ENCODE assay signal across 8 mouse cellular contexts in genomic region chr3:142394000-142394411, GRCm38 (mm10). TPM values are rescaled to one million over a fixed set of nuclear protein-coding genes. Genes with fewer than 3 reads are reported as not detected.
DNase-seq lines count a peak whose midpoint lies in the region; ATAC-seq and TF ChIP-seq lines count a peak whose summit lies in the region.

No protein-coding gene starts in this region.

- intact Hi-C loops in left cerebral cortex, postnatal 14 days (cut with DNase I), result loop anchor here (5.0 kb wide), 1 partner anchor 82 kb away; no protein-coding TSS in a partner anchor

- H3K27ac ChIP-seq in kidney, adult 2 months (ENCODE audit: insufficient read depth, low read depth, low read length), result peak overlapping the region; percentile 91; the same call in 1 of the 2 replicates
- H3K27ac ChIP-seq in lung, embryonic 15.5 days, result 0 out of 2 replicates have a peak overlapping the region, but pooled peaks have one; percentile 89
- H3K27ac ChIP-seq in small intestine, adult 2 months (ENCODE audit: insufficient read depth, low read depth, low read length), result peak overlapping the region; percentile 97

- TF ChIP-seq POLR2A in kidney, adult 2 months (IDR thresholded peaks at IDR 0.05; ENCODE audit: low read depth, low read length), result no peak
- TF ChIP-seq POLR2A in small intestine, adult 2 months (IDR thresholded peaks at IDR 0.05; ENCODE audit: low read depth, low read length), result no peak

- peak overlapping the region; percentile 78 for H3K4me2 ChIP-seq in lung, embryonic 15.5 days

- no peaks in the 10 kb centered on the region; the same call in 1 of the 2 replicates for H3K36me3 ChIP-seq in kidney, adult 2 months (ENCODE audit: control insufficient read depth, insufficient read depth, low read length)
- H3K36me3 ChIP-seq in lung, embryonic 15.5 days, result no peaks in the 10 kb centered on the region
- H3K36me3 ChIP-seq in small intestine, adult 2 months (ENCODE audit: control insufficient read depth, insufficient read depth, low read length), result peaks cover 10% of the 10 kb centered on the region

- peak overlapping the region; percentile 29 for H3K4me3 ChIP-seq in kidney, adult 2 months (ENCODE audit: insufficient read depth, low read depth, low read length)
- H3K4me3 ChIP-seq in lung, embryonic 15.5 days, result peak overlapping the region; percentile 83
- no peak overlapping the region; the same call in 1 of the 2 replicates for H3K4me3 ChIP-seq in small intestine, adult 2 months (ENCODE audit: low read depth, low read length)

- peak; percentile 18 to 70 for DNase-seq in adrenal gland, adult (ENCODE audit: inconsistent age in 2 of 2, low spot score in 1 of 2)
- DNase-seq in adrenal gland, postnatal 14 days, result no peak
- peak; percentile 50 to 69 for DNase-seq in heart, adult 18-20 months
- peak; percentile 64 for DNase-seq in kidney, adult 2 months
- no peak for DNase-seq in cerebellum, adult 9-11 months
- DNase-seq in left cerebral cortex, postnatal 14 days (ENCODE audit: low spot score in 2 of 2), result no peak

- no peak for ATAC-seq in lung, embryonic 15.5 days (ENCODE audit: borderline replicate concordance, extremely low read depth, low FRiP score, low TSS enrichment)

- H3K4me1 ChIP-seq in kidney, adult 2 months (ENCODE audit: control insufficient read depth, insufficient read depth, low read length), result peaks cover 15% of the 10 kb centered on the region; the same call in 1 of the 2 replicates
- H3K4me1 ChIP-seq in lung, embryonic 15.5 days, result no peaks in the 10 kb centered on the region
- H3K4me1 ChIP-seq in small intestine, adult 2 months (ENCODE audit: control insufficient read depth, insufficient read depth, insufficient read length, low read length), result no peaks in the 10 kb centered on the region; the same call in 1 of the 2 replicates

- peak; percentile 38 for TF ChIP-seq CTCF in kidney, adult 2 months (conservative IDR thresholded peaks at IDR 0.05; ENCODE audit: insufficient read depth, insufficient read length, low read depth, low read length)
- TF ChIP-seq CTCF in small intestine, adult 2 months (IDR thresholded peaks at IDR 0.05; ENCODE audit: extremely low read depth, insufficient read length, insufficient replicate concordance, low read depth, low read length), result no peak

- H3K9ac ChIP-seq in lung, embryonic 15.5 days, result 0 out of 2 replicates have a peak overlapping the region, but pooled peaks have one; percentile 61

- no peaks in the 10 kb centered on the region for H3K9me3 ChIP-seq in lung, embryonic 15.5 days

- 6% methylated on average over 9 of the region's 9 CpGs for WGBS in kidney, adult 2 months
- WGBS in lung, embryonic 15.5 days, result 17% methylated on average over 9 of the region's 9 CpGs
- 6% methylated on average over 9 of the region's 9 CpGs for WGBS in small intestine, adult 2 months

- H3K27me3 ChIP-seq in kidney, adult 2 months (replicated peaks; ENCODE audit: control insufficient read depth, insufficient read depth, low read length), result no peaks in the 10 kb centered on the region
- H3K27me3 ChIP-seq in lung, embryonic 15.5 days, result no peaks in the 10 kb centered on the region
- H3K27me3 ChIP-seq in small intestine, adult 2 months (ENCODE audit: control insufficient read depth, insufficient read depth, low read length), result no peaks in the 10 kb centered on the region

RNA-seq across cellular contexts. Expression of gene Pdlim5, which starts 1.5 kb away (rescaled TPM):
- total RNA-seq in adrenal gland, postnatal 14 days (2021), result 58.7 and 62.7 TPM in 2 replicates
- total RNA-seq in heart, adult 18-20 months (2021), result 100 to 1,000 TPM; 614 to 711 TPM
- 62.6 and 64.5 TPM in 2 replicates for polyA plus RNA-seq in kidney, adult 2 months (2012; rRNA removed)
- polyA plus RNA-seq in lung, embryonic 15.5 days (2015; fragmentation: Nextera tagmentation; extraction: Ambion mirVana), result 24.2 and 26.3 TPM in 2 replicates
- polyA plus RNA-seq in small intestine, adult 2 months (2012; rRNA removed), result 26.3 and 63.1 TPM in 2 replicates
- total RNA-seq in left cerebral cortex, postnatal 14 days (2021), result 10 to 100 TPM; 18.9 to 20.4 TPM

Comparison
In these comparisons a context has a peak if more than half of its experiments do, and no peak if none do; other contexts are left out.
1. DNase-seq: peak in adrenal gland, adult (2 of 2), heart, adult 18-20 months (2 of 2) and kidney, adult 2 months (single experiment); none in adrenal gland, postnatal 14 days (single experiment), cerebellum, adult 9-11 months (single experiment) and left cerebral cortex, postnatal 14 days (0 of 2).
2. Peak in every context shown above with its lines, with median percentiles within 50 percentile points of each other: H3K27ac ChIP-seq.